Mouse (Mus musculus) liver, embryonic 14.5 days (tissue): ENCODE measurements around the gene BC034090.

ENCODE experiments used
- CTCF ChIP-seq: IDR thresholded peaks from 2 replicates; pipeline ENCODE4 v1.5.1; 2016; ENCODE audit warnings: antibody characterized with exemption, low read depth, control low read depth
- EP300 ChIP-seq: IDR thresholded peaks from 2 replicates; pipeline ENCODE4 v1.6.1; 2016; ENCODE audit warnings: antibody characterized with exemption, low read depth

- TF ChIP-seq EP300 (no peak), CTCF (no peak)
Observed at GRCm38 (mm10) chr1:155276381-155277033, 32.3 kb upstream of the BC034090 start.
